Mouse (Mus musculus) adrenal gland, postnatal 4 days (tissue): ENCODE measurements at regions not wholly inside any gene's neighbourhood (a gene's known extent, or its start where the extent isn't known, plus 50 kb on each side); places are given as distances from the start of the nearest gene placed in this dataset.
A peak's percentile ranks its signal among the peaks of the same experiment; 100 is the strongest.

ENCODE experiments used
- DNase-seq, 2 experiments: peaks; one replicate each; pipeline ENCODE4 v3.0.0; 2021 to 2022; ENCODE audit warnings: low spot score in 2 of 2, mixed read lengths in 2 of 2

DNA sequence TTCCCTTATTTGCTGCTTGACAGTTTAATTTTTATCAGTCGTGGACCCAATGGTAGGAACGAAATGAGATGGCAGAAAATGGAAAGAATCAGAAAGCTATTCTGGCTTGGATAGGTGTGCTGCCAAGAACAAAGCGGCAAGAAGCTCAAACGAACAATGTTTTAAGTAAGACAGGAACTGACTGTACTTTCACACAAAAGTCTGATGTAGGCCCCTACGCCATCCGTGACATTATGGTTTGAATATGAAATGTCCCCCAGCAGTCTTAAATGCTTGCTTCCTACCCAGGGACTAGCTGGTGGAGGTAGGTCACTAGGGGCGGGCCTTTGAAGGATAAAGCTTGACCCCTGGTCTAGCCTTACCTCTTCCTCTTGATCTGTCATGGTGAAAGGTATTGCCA, 90.5 kb upstream of the Barx2 start:
- no peak for DNase-seq

- no peak for DNase-seq
These were observed 92.1 kb upstream of the Barx2 start for GRCm38 (mm10) chr9:32005348-32005747.

DNA sequence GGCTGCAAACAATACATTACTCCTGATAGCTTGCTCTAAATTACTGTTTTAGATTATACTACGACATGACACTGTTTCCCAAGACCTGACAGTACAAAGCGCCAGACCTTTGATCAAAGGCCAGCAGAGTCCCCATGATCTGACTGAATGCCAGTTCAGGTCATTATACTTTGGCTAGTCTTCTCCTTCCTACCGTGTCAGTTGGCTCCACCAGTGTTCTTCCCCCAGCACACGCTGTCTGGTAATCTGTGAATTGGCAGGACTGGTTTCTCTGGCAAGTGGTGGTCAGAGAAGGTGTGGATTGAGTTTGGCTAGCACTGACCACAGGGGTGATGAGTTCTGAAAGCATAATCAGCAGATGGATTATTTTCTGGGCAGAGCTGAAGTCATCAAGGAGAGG, 93.1 kb upstream of the Barx2 start:
- DNase-seq, result no peak

GRCm38 (mm10) chr9:32010953-32011770, 97.9 kb upstream of the Barx2 start:
- no peak for DNase-seq

DNA sequence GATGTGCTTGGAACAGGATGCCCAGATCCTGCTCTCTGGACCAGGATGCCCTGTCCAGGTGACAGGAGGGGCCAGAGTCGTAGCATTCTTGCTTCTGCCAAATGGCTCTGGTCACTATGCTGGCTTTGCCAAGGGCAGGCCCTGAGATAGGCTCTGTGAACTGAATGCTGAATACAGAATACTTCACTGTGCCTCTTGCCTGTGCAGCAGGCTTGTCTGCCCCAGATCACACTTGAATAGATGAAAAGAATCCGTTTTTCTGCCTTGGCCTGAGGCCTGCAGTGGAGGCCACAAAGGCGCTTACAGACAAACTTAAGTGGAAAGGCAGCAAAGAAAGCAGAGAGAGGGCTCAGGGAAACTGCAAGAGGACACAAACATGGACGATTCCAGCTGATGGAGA, 99.7 kb upstream of the Arhgap32 start:
- DNase-seq, result no peak

- no peak for DNase-seq
These were observed 97.9 kb upstream of the Arhgap32 start for GRCm38 (mm10) chr9:32018020-32018419.

DNA sequence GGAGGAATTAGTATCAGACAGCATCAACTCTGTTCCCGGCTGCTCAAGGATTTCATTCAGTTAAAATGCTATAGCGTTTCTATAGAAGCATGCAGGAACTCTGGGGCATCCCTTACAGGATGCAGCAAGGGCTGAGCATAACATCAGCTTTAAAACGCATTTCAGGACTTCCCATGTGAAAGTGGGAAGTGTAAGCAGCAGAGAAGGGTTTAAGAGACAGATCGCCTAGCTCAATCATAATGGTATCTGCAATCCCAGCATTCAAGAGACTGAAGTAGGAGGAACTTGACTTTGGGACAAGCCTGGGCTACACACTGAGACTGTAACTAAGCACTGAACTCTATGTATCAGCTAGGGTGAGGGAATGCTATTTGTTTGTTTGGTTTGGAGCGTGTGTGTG, 96.2 kb upstream of the Arhgap32 start:
- DNase-seq, result no peak

DNA sequence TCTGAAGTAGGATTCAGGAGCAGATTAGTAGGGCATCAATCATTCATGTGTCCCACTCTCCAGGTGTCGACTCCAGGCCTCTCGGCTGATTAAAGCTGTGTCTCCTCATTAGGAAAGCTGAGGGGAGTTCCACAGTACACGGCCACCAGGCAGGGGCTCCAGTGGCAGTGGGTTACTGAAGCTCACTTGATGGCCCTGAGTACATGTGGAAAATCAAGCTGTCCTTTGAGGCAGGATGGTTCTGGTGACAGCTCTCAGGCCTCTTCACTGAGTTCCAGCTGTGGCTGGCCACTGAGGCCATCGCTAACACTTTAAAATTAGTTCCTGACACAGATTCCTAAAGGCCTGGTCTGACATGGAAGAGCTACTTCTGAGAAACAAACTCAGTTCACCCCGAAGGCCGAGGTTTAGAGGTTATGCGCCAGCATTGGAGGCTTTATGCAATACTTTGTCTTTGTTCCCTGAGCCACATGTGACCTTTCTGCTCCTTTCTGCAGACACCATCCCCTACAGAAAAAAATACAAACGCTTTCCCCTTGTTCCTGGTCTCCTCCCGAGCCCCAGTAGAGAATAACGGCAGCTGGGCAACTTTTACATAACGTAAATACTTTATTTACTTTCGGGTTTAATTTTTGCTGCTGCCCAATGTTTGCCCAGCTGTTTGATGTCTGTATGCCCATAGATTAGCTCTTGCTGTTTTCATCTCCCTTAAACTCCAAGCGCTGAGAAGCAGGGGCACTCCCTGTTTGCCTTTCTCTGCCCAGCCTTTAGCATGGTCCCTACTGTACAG, 94.8 kb upstream of the Arhgap32 start:
- DNase-seq, result no peak

- DNase-seq, result no peak
These were observed 94.2 kb upstream of the Arhgap32 start for GRCm38 (mm10) chr9:32021755-32022154.

GRCm38 (mm10) chr9:32022996-32023395, 92.9 kb upstream of the Arhgap32 start:
- DNase-seq, result no peak

DNA sequence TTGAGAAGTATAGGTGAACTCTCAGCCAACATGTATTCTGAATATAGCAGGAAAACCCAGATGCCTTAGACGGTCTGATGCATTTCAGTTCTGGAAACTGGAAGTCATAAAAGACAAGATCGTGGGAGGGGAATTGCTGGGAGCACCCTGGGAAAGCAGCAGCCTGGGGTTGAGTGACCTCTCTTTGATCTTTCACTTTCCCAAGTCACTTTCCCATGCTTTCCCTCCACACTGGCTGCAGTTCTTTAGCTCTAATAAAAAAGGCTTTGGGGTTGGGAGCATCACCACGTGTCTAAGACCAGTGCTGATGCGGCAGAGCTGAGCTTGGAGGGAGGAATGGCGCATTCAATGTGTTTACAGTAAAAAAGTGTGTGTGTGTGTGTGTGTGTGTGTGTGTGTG, 91.2 kb upstream of the Arhgap32 start:
- no peak for DNase-seq

DNA sequence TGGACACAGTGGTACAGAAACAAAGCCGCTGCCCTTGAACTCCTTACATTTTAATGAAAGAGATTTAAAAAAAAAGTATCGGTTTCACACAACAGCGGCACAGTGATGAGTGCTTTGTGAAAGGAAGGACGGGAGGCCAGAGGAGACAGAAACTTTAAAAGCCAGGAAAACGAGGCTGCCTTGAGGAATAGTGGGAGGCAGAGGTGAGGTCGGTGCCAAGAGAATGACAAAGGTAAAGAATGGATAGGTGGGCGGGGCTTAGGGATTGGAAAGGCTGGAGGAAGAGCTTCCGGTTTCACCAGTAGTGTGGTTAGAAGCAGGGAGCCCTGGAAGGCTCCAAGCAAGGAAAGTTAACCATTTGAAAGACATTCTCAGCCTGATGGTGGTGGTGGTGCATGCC, 88.0 kb upstream of the Arhgap32 start:
- peak in 1 of 2 experiments; percentile 30 for DNase-seq

GRCm38 (mm10) chr9:32029001-32029400, 86.9 kb upstream of the Arhgap32 start:
- DNase-seq, result no peak

- DNase-seq, result no peak
These were observed 86.2 kb upstream of the Arhgap32 start for GRCm38 (mm10) chr9:32029786-32030185.

DNA sequence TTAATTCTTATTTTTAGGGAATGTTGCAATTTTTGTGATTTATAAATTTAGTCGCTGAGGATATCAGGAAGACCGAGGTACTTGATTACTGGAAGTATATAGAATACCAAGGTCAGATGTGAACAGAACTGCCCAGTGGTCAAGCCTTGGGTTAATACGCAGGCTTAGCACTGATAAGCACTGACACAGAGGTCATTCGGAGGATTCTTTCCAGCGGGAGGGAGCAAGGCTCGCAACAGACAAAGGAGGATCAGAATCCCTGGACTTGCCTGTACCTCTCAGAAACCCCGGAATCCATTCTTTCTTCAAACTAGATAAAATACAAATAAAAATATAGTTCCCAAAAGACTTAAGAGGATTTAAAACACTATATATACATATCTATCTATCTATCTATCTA, 85.7 kb upstream of the Arhgap32 start:
- DNase-seq, result no peak

DNA sequence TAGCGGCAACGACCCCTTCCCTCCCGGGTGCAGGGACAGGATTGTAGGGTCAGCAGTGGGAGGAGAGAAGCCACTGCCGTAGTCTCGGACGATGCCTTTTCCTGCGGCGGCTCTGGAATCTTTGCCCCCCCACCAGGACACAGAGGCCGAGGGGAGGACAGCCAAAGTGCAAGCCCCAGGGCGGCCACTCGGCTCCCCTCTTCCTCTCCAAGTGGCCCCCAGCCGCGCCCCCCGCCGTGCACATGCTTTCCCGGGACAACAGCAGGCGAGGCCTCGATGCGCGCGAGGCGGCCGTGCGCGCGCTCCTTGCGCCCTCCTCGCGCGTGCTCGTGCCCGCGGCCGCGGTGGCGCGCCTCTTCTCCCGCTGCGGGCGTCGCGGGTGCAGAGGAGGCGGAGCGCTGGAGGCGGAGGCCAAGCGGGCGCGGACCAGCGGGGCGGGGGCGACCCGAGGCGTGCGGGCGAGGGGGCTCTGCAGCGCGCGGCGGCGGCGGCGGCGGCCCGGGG, 83.9 kb upstream of the Arhgap32 start:
- DNase-seq, result peak; percentile 57 to 72

DNA sequence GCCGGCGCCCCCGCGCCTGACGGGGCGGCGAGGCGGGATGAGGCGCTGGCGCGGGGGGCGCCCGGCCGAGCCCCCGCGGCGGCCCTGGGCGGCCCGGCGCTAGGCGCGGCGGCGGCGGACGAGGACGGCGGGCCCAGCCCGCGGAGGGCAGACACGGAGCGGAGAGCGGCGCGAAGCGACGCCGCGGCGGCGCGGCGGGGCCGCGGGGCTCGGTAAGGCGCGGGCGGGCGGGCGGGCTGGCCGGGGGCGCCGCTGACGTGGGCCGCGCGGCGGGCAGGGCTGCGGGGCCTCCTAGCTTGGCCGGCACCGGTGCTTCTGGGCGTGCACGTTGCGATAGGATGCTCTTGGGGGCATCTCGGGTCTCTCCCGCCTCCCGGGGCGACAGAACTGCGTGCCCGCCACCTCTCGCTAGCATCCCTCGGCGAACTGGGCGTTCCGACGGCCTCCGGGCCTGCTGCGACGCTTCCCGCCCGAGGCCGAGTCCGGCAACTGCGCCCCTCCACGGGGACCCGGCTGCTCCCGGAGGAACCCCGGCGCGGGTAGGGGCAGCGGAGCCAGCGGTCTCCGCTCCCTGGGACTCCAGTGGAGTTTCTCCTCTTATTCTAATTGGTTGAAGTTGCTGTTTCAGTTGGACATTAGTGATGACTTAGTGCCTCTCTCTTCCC, 83.3 kb upstream of the Arhgap32 start:
- peak in 1 of 2 experiments; percentile 18 for DNase-seq

DNA sequence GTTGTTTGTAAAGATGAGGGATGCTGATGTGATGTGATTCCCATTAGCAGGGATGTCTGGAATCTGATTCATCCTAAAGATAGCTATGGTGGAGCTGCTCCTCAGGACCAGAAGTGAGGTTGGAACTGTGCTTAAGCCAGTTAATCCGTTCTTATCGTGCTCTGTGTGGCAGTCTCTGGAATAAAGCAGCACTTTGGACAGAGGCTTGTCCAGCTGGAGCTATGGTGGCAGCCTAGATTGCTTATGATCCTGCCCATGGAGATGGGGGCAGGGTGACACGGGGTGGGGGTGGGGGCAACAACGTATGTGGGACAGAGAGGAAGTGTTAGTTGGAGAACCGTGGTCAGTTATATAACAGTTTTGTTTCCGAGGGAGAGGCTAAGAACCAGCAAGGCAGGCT, 82.0 kb upstream of the Arhgap32 start:
- DNase-seq, result no peak

DNA sequence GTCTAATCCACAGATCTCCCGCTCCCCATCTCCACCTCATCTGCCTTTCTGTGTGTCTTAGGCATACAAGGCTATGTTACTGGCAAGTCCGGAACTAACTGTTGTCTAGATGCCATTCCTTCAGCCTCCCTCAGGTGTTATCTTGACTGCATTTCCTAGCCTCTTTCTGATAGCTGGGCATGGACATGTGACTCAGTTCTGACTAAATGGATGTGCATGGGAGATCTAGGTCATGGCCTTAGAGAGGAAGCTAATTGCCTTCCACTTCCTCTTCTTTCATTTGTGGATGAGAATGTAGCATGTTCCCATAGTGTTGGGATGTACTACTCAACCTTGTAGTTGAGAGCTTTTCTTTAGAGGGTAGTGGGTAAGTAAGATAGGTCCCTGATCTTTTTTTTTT, 75.9 kb upstream of the Arhgap32 start:
- no peak for DNase-seq

- DNase-seq, result no peak
These were observed 72.6 kb upstream of the Arhgap32 start for GRCm38 (mm10) chr9:32043344-32043743.

DNA sequence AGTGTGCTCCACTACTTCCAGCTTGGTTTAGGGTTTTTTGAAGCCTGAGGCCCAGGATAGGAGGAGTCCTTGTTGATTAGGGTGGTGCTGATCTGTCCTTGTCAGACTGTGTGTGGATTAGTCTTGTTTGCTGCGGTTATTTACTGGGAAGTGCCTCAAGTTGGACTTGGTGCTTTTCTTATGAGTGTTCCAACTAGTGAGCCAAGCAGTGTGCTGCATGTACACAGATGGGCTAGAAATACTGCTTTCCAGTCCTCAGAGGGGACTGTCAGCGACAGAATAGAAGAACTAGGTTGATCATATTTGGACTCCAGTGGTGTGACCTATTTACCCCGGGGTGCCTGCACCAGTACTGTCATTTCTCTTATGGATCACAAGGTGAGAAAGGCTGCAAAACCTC, 69.1 kb upstream of the Arhgap32 start:
- DNase-seq, result no peak

DNA sequence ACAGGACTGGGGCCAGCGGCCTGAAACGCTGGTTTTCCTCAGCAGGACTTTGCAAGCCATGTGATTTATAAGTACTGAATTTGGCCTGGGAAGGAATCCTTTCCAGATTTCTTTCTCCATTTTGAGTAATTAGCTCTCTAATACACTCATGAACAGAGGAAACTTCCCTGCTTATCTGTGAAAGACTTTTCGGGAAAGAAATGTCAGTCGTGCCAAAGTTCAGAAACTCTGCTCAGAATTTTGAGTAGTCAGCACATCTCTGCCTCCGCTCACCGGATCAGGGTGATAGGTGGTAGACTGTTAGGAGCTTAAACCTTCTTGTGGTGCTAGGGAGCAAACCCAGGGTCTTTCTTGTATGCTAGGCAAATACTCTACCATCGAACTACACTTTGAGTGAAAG, 67.0 kb upstream of the Arhgap32 start:
- DNase-seq, result no peak
